Mouse (Mus musculus) erythroid progenitor cell, adult 5-6 weeks (primary cell): ENCODE data around the gene 3110001I22Rik. TPM values are rescaled to one million over a fixed set of nuclear protein-coding genes. Genes with fewer than 3 reads are reported as not detected.

Experiments
- ATAC-seq: replicated peaks from 2 replicates; pipeline ENCODE4 v1.8.0; 2016; ENCODE audit warnings: moderate number of reproducible peaks, mild to moderate bottlenecking, moderate TSS enrichment, inconsistent platforms; ENCODE audit not compliant: poor library complexity, low FRiP score, severe bottlenecking
- total RNA-seq, 2 experiments: library from RNA; stranded (forward) in 1 of 2; stranded (reverse) in 1 of 2; fragments of 150-400 nt in 1 of 2; fragments of 186-747, 209-891 nt in 1 of 2; gene quantifications; 2 replicates each; pipeline versions ENCODE4 v1.2.3 to v1.2.4; 2015 to 2017; ENCODE audit warnings: low replicate concordance in 2 of 2

The 3110001I22Rik gene
- total RNA-seq, 2 experiments from 2014 or later, result 4.2 to 5.7 TPM

DNA sequence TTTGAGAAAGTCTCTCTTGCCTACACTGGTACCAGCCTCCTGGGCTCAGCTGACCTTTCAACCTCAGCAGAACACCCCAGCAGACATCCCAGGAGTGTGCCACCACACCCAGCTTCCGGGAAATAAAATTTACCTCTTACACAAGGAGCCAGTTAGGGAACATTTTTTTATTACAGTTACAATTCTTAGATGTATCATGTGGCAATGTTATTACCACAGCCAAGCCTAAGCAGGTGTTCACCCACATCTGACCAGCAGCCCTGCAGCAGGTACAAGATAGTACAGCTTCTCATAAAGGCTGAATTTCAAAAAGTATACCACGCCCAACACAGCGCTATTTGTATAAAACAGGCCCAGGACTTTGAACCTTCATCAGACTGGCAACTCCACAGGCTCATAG lies 43.2 kb downstream of the 3110001I22Rik start:
- no peak for ATAC-seq

DNA sequence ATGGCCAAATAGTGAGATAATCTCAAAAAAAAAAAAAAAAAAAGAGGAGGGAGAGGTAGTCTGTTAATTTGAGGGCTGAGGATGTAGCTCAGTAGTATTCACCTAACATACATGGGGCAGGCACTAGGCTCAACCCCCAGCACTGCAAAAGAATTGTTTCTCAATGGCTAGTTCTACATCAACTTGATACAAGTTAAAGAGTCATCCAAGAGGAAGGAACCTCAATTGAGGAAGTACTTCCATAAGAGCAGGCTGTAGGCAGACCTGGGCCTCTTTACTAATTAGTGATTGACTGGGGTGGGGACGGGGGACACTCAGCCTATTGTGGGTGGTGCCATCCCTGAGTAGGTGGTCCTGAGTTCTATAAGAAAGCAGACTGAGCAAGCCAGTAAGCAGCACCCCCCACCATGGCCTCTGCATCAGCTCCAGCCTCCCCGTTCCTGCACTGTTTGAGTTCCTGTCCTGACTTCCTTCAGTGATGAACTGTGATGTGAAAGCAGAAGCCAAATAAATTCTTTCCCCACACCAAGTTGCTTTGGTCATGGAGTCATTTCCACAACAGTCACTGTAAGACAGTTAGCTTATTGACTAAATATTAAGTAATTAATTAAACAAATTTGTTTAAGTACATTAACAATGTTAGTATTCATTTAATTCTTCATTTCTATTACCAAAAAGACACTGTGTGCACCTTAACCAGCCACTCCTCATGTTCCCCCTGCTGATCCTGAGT lies 45.3 kb downstream of the 3110001I22Rik start:
- ATAC-seq, result no peak

DNA sequence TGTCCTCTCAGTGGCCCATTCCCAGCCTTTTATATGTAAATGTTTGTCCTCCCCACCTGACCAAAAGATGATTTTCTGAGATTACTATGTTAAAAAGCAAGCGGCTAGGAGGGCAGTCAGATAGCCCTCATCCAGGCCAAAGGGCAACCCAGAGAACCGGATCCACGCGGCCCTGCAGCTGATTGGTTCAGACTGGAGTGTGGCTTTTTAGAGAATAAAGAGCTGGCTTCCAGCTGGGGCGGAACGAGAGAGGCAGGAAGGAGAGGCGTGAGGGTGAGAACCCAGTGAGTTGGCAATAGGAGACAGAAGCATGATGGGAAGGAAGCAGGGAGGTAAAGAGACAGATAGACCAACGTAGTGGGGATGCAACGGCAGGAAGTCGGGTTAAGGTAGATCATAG lies 51.2 kb downstream of the 3110001I22Rik start:
- no peak for ATAC-seq

DNA sequence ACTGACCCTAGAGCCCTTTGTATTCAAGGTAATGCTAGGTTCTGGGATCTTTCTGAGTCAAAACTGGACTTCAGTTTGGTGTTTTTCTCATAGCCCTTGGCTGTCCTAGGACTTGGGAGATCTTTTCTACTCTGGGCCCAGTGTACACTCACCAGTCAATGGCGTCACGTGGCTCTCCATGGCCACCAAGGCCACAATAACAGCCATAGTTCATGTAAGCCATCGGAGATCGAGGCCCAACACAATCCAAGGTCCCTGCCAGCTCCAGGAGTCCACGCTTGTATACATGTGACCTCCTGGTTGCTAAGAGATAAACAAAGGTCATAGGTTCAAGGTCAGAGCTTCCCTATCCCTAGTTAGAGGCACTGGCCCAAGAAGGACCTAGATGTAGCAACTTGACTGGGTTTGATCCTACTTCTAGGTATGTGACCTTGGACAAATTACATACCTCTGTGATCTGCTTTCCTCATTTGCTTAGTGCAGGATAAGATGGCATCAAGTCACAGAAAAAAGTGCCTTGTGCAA lies 56.1 kb downstream of the 3110001I22Rik start:
- no peak for ATAC-seq

Other genes with a start within 250 kb of the 3110001I22Rik start
- 4.2 and 5.4 TPM in 2 replicates for gene Parn, start 3.8 kb upstream of the 3110001I22Rik start, total RNA-seq (2015; ENCODE audit: low replicate concordance)
- 7.7 and 7.9 TPM in 2 replicates for gene Parn, start 3.8 kb upstream of the 3110001I22Rik start, total RNA-seq (2017; ENCODE audit: low replicate concordance)
- 5.0 and 7.1 TPM in 2 replicates for gene Bfar, start 71 bp upstream of the 3110001I22Rik start, total RNA-seq (2015; ENCODE audit: low replicate concordance)
- 8.9 and 18.2 TPM in 2 replicates for gene Bfar, start 71 bp upstream of the 3110001I22Rik start, total RNA-seq (2017; ENCODE audit: low replicate concordance)
- not detected in 2 replicates for gene Pla2g10, start 59.1 kb downstream of the 3110001I22Rik start, total RNA-seq (2015; ENCODE audit: low replicate concordance)
- gene Pla2g10, start 59.1 kb downstream of the 3110001I22Rik start, total RNA-seq (2017; ENCODE audit: low replicate concordance), result not detected in 2 replicates
- 7.6 and 8.4 TPM in 2 replicates for gene Rrn3, start 108.8 kb downstream of the 3110001I22Rik start, total RNA-seq (2015; ENCODE audit: low replicate concordance)
- gene Rrn3, start 108.8 kb downstream of the 3110001I22Rik start, total RNA-seq (2017; ENCODE audit: low replicate concordance), result 8.7 and 10.0 TPM in 2 replicates
- gene Ntan1, start 146.9 kb downstream of the 3110001I22Rik start, total RNA-seq (2015; ENCODE audit: low replicate concordance), result 22.0 and 25.6 TPM in 2 replicates
- 6.3 and 24.6 TPM in 2 replicates for gene Ntan1, start 146.9 kb downstream of the 3110001I22Rik start, total RNA-seq (2017; ENCODE audit: low replicate concordance)
- 21.6 and 41.1 TPM in 2 replicates for gene Pdxdc1, start 231.2 kb downstream of the 3110001I22Rik start, total RNA-seq (2015; ENCODE audit: low replicate concordance)
- gene Pdxdc1, start 231.2 kb downstream of the 3110001I22Rik start, total RNA-seq (2017; ENCODE audit: low replicate concordance), result 26.1 and 33.0 TPM in 2 replicates
- not detected in 2 replicates for gene Mpv17l, start 231.2 kb downstream of the 3110001I22Rik start, total RNA-seq (2015; ENCODE audit: low replicate concordance)
- 1.2 TPM in 1 of 2 replicates, not detected in the other for gene Mpv17l, start 231.2 kb downstream of the 3110001I22Rik start, total RNA-seq (2017; ENCODE audit: low replicate concordance)